15 mouse cellular contexts compared by ENCODE assay signal in the genomic region with DNA sequence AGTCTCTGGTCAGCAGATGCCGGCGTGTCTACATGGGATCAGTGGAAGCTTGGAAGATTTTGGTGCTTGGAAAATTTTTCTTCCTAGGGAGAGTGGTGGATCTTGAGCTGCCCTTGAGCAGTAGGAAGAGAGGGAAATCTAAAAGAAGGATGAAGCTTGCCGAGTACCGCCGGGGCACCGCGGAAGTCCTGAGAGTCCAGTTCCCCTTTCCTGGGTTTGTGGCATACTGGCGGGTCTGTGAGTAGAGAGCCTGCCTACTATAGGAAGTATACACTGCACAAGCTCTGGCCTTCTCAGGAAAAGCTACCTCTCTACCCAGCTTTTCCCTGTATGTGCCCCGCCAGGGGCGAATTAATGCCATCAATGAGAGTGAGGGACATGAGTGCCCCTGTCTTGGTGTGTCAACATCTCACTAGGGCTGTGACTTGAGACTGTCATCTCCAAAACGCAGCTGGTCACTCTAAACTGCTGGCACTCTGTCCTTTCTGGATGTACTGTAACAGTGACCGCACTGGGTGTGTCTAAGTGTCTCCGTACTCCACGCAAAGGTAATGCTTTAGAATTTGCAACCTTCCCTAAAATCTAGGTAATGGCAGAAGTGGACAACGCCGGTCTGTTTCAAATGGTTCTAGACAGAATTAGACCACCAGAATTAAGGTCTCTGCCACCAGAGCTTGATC. TPM values are rescaled to one million over a fixed set of nuclear protein-coding genes. Genes with fewer than 3 reads are reported as not detected.
A peak's percentile ranks its signal among the peaks of the same experiment; 100 is the strongest.
DNase-seq lines count a peak whose midpoint lies in the region; ATAC-seq lines count a peak whose summit lies in the region.
"Had no signal": no experiment of that assay in that cellular context is flagged by ENCODE, and none has a peak within 500 bp of the region (broad histone marks: within the 10 kb centered on the region; RNA-seq: fewer than 3 reads in every experiment).

No protein-coding gene starts in this region.

- no peaks in the 10 kb centered on the region for H3K36me3 ChIP-seq in intestine, embryonic 16.5 days (ENCODE audit: control insufficient read depth, insufficient read depth, low read length)
- H3K36me3 ChIP-seq in intestine, embryonic 15.5 days = no peaks in the 10 kb centered on the region
- H3K36me3 ChIP-seq in embryonic facial prominence, embryonic 14.5 days (ENCODE audit: control insufficient read depth, insufficient read depth, low read length) = peaks cover 6% of the 10 kb centered on the region; the same call in 1 of the 2 replicates
- H3K36me3 ChIP-seq in hindbrain, embryonic 15.5 days = no peaks in the 10 kb centered on the region

- peaks cover 64% of the 10 kb centered on the region for H3K27me3 ChIP-seq in intestine, embryonic 16.5 days (replicated peaks; ENCODE audit: control insufficient read depth, insufficient read depth, low read length)
- peaks cover 75% of the 10 kb centered on the region for H3K27me3 ChIP-seq in intestine, embryonic 15.5 days (replicated peaks)
- peaks cover 81% of the 10 kb centered on the region for H3K27me3 ChIP-seq in embryonic facial prominence, embryonic 14.5 days (replicated peaks; ENCODE audit: control insufficient read depth, insufficient read depth, low read length)
- peaks cover 62% of the 10 kb centered on the region for H3K27me3 ChIP-seq in hindbrain, embryonic 15.5 days

- no peaks in the 10 kb centered on the region for H3K9me3 ChIP-seq in intestine, embryonic 16.5 days (ENCODE audit: control insufficient read depth, low read length)
- H3K9me3 ChIP-seq in intestine, embryonic 15.5 days = no peaks in the 10 kb centered on the region
- H3K9me3 ChIP-seq in embryonic facial prominence, embryonic 14.5 days (ENCODE audit: control insufficient read depth, low read length) = no peaks in the 10 kb centered on the region
- no peaks in the 10 kb centered on the region for H3K9me3 ChIP-seq in hindbrain, embryonic 15.5 days

- WGBS in intestine, embryonic 16.5 days = 14% methylated on average over 16 of the region's 16 CpGs
- WGBS in intestine, embryonic 15.5 days = 12% methylated on average over 16 of the region's 16 CpGs
- WGBS in embryonic facial prominence, embryonic 14.5 days = 29% methylated on average over 16 of the region's 16 CpGs
- WGBS in hindbrain, embryonic 15.5 days = 15% methylated on average over 16 of the region's 16 CpGs

- H3K4me1 ChIP-seq in intestine, embryonic 16.5 days (ENCODE audit: control insufficient read depth, insufficient read depth, low read length) = peaks cover 12% of the 10 kb centered on the region
- H3K4me1 ChIP-seq in intestine, embryonic 15.5 days (replicated peaks) = peaks cover 18% of the 10 kb centered on the region
- no peaks in the 10 kb centered on the region; the same call in 1 of the 2 replicates for H3K4me1 ChIP-seq in embryonic facial prominence, embryonic 14.5 days (ENCODE audit: control insufficient read depth, insufficient read depth, low read length)
- peaks cover 20% of the 10 kb centered on the region for H3K4me1 ChIP-seq in hindbrain, embryonic 15.5 days (replicated peaks)

- H3K4me2 ChIP-seq in intestine, embryonic 16.5 days (ENCODE audit: low read depth, low read length) = no peak overlapping the region
- no peak overlapping the region for H3K4me2 ChIP-seq in intestine, embryonic 15.5 days (replicated peaks)
- peak overlapping the region; percentile 18; the same call in 1 of the 2 replicates for H3K4me2 ChIP-seq in embryonic facial prominence, embryonic 14.5 days (ENCODE audit: low read depth, low read length)
- 0 out of 2 replicates have a peak overlapping the region, but pooled peaks have one; percentile 4 for H3K4me2 ChIP-seq in hindbrain, embryonic 15.5 days

- H3K4me3 ChIP-seq in intestine, embryonic 16.5 days (ENCODE audit: low read length) = no peak overlapping the region
- H3K4me3 ChIP-seq in intestine, embryonic 15.5 days (replicated peaks) = no peak overlapping the region
- H3K4me3 ChIP-seq in embryonic facial prominence, embryonic 14.5 days (ENCODE audit: low read depth, low read length) = no peak overlapping the region
- H3K4me3 ChIP-seq in hindbrain, embryonic 15.5 days = no peak overlapping the region

- H3K9ac ChIP-seq in intestine, embryonic 16.5 days (ENCODE audit: low read depth, low read length) = 0 out of 2 replicates have a peak overlapping the region, but pooled peaks have one; percentile 6
- H3K9ac ChIP-seq in intestine, embryonic 15.5 days = no peak overlapping the region
- H3K9ac ChIP-seq in embryonic facial prominence, embryonic 14.5 days (ENCODE audit: low read depth, low read length) = no peak overlapping the region
- H3K9ac ChIP-seq in hindbrain, embryonic 15.5 days = no peak overlapping the region

- H3K27ac ChIP-seq in intestine, embryonic 16.5 days (ENCODE audit: low read length) = no peak overlapping the region
- H3K27ac ChIP-seq in intestine, embryonic 15.5 days = no peak overlapping the region
- H3K27ac ChIP-seq in embryonic facial prominence, embryonic 14.5 days (replicated peaks; ENCODE audit: low read depth, low read length) = no peak overlapping the region
- no peak overlapping the region for H3K27ac ChIP-seq in hindbrain, embryonic 15.5 days (replicated peaks)

- no peak for ATAC-seq in intestine, embryonic 16.5 days
- ATAC-seq in intestine, embryonic 15.5 days = no peak
- no peak for ATAC-seq in embryonic facial prominence, embryonic 14.5 days (ENCODE audit: low read depth)
- ATAC-seq in hindbrain, embryonic 15.5 days (ENCODE audit: low FRiP score, low read depth) = no peak
- peak; percentile 82 for ATAC-seq in megakaryocyte, adult 5-6 weeks (ENCODE audit: poor library complexity, severe bottlenecking)

- DNase-seq in embryonic facial prominence, embryonic 14.5 days (ENCODE audit: low spot score) = no peak
- DNase-seq in adrenal gland, adult 18-20 months (ENCODE audit: low spot score in 2 of 2) = no peak
- no peak for DNase-seq in urinary bladder, adult 2 months (ENCODE audit: low spot score)
- DNase-seq: cerebellum, postnatal 25 days; kidney, postnatal 14 days; lung, postnatal 4 days; right cerebral cortex, postnatal 4 days had no signal

RNA-seq across cellular contexts. Expression of gene Mafb, which starts 5.3 kb away (rescaled TPM):
- 13.2 and 17.4 TPM in 2 replicates for polyA plus RNA-seq in intestine, embryonic 16.5 days (2015; fragmentation: Nextera tagmentation; extraction: Ambion mirVana)
- polyA plus RNA-seq in intestine, embryonic 15.5 days (2015; fragmentation: Nextera tagmentation; extraction: Ambion mirVana) = 10.1 and 12.0 TPM in 2 replicates
- 16.9 and 18.5 TPM in 2 replicates for polyA plus RNA-seq in embryonic facial prominence, embryonic 14.5 days (2014; fragmentation: Nextera tagmentation; extraction: Ambion mirVana)
- 21.9 and 30.8 TPM in 2 replicates for polyA plus RNA-seq in hindbrain, embryonic 15.5 days (2015; fragmentation: Nextera tagmentation; extraction: Ambion mirVana)
- 15.3 and 17.5 TPM in 2 replicates for total RNA-seq in megakaryocyte, adult 5-6 weeks (2015)
- total RNA-seq in megakaryocyte, adult 5-6 weeks (2017) = 6.4 and 8.1 TPM in 2 replicates
- 10 to 100 TPM; 17.9 to 19.8 TPM for total RNA-seq in adrenal gland, adult 18-20 months (2021)
- polyA plus RNA-seq in urinary bladder, adult 2 months (2012; rRNA removed) = 6.3 and 9.7 TPM in 2 replicates

RNA-seq across cellular contexts. Expression of gene Gm826, which starts 27.6 kb away (rescaled TPM):
- 24.3 and 29.2 TPM in 2 replicates for polyA plus RNA-seq in intestine, embryonic 16.5 days (2015; fragmentation: Nextera tagmentation; extraction: Ambion mirVana)
- 15.1 and 15.3 TPM in 2 replicates for polyA plus RNA-seq in intestine, embryonic 15.5 days (2015; fragmentation: Nextera tagmentation; extraction: Ambion mirVana)
- 0.22 and 0.54 TPM in 2 replicates for polyA plus RNA-seq in embryonic facial prominence, embryonic 14.5 days (2014; fragmentation: Nextera tagmentation; extraction: Ambion mirVana)
- not detected in 2 replicates for polyA plus RNA-seq in hindbrain, embryonic 15.5 days (2015; fragmentation: Nextera tagmentation; extraction: Ambion mirVana)
- total RNA-seq in megakaryocyte, adult 5-6 weeks (2015) = 0.78 and 1.2 TPM in 2 replicates
- not detected in 2 replicates for total RNA-seq in megakaryocyte, adult 5-6 weeks (2017)
- total RNA-seq in adrenal gland, adult 18-20 months (2021) = 1 to 10 TPM; 1.1 to 1.3 TPM
- 1.0 and 1.6 TPM in 2 replicates for polyA plus RNA-seq in urinary bladder, adult 2 months (2012; rRNA removed)
- total RNA-seq: left cerebral cortex, postnatal 10 days had no signal
- polyA plus RNA-seq: brain, embryonic 14.5 days; forebrain, embryonic 11.5 days; neural tube, embryonic 14.5 days had no signal

Comparison
In these comparisons a context has a peak if more than half of its experiments do, and no peak if none do; other contexts are left out.
1. H3K4me2 ChIP-seq: peak in embryonic facial prominence, embryonic 14.5 days (single experiment) and hindbrain, embryonic 15.5 days (single experiment); none in intestine, embryonic 16.5 days (single experiment) and intestine, embryonic 15.5 days (single experiment).